Mouse (Mus musculus) frontal cortex, postnatal 14 days (tissue): ENCODE measurements around the gene Slc39a11.
"Not testable (repeated sequence)": the region's sequence is repeated elsewhere in the genome, so short reads cannot be mapped to it uniquely, and the experiment has no call there.

Experiments
- DNase-seq, 2 experiments: peaks; one replicate each; pipeline ENCODE4 v3.0.0; 2022; ENCODE audit warnings: low spot score in 2 of 2

Slc39a11 gene

GRCm38 (mm10) chr11:113667704-113668103, 17.8 kb upstream of the Slc39a11 start:
- DNase-seq: no peak

GRCm38 (mm10) chr11:113667122-113667521, 17.2 kb upstream of the Slc39a11 start:
- DNase-seq: no peak

GRCm38 (mm10) chr11:113666648-113667047, 16.8 kb upstream of the Slc39a11 start:
- no peak for DNase-seq

- no peak for DNase-seq
These were observed 16.3 kb upstream of the Slc39a11 start for GRCm38 (mm10) chr11:113666205-113666604.

GRCm38 (mm10) chr11:113664279-113664678, 14.4 kb upstream of the Slc39a11 start:
- no peak for DNase-seq

GRCm38 (mm10) chr11:113661835-113662351, 12.0 kb upstream of the Slc39a11 start:
- DNase-seq: no peak

GRCm38 (mm10) chr11:113660940-113661339, 11.1 kb upstream of the Slc39a11 start:
- DNase-seq: no peak

GRCm38 (mm10) chr11:113660213-113660612, 10.3 kb upstream of the Slc39a11 start:
- DNase-seq: not testable (repeated sequence)

GRCm38 (mm10) chr11:113658763-113659162, 8.9 kb upstream of the Slc39a11 start:
- DNase-seq: no peak

GRCm38 (mm10) chr11:113658319-113658718, 8.4 kb upstream of the Slc39a11 start:
- DNase-seq: no peak

- no peak for DNase-seq
These were observed 7.3 kb upstream of the Slc39a11 start for GRCm38 (mm10) chr11:113657221-113657620.

- DNase-seq: no peak
These were observed 6.6 kb upstream of the Slc39a11 start for GRCm38 (mm10) chr11:113656511-113656932.

- no peak for DNase-seq
These were observed 4.8 kb upstream of the Slc39a11 start for GRCm38 (mm10) chr11:113654561-113655270.

GRCm38 (mm10) chr11:113654105-113654504, 4.2 kb upstream of the Slc39a11 start:
- DNase-seq: no peak

GRCm38 (mm10) chr11:113652516-113652915, 2.6 kb upstream of the Slc39a11 start:
- DNase-seq: no peak

- no peak for DNase-seq
These were observed 2.0 kb upstream of the Slc39a11 start for GRCm38 (mm10) chr11:113651907-113652273.

GRCm38 (mm10) chr11:113651206-113651906, 1.5 kb upstream of the Slc39a11 start:
- no peak for DNase-seq

- no peak for DNase-seq
These were observed 1.1 kb downstream of the Slc39a11 start, which contains the start of gene Cog1 for GRCm38 (mm10) chr11:113648690-113649352. TSS of gene Cog1 (plus strand) at chr11:113649169.

- peak; percentile 66 to 76 for DNase-seq
These were observed 1.7 kb downstream of the Slc39a11 start for GRCm38 (mm10) chr11:113648152-113648551.

GRCm38 (mm10) chr11:113645181-113645580, 4.7 kb downstream of the Slc39a11 start:
- no peak for DNase-seq

- DNase-seq: no peak
These were observed 11.2 kb downstream of the Slc39a11 start for GRCm38 (mm10) chr11:113638680-113639079.

GRCm38 (mm10) chr11:113634699-113635121, 15.2 kb downstream of the Slc39a11 start:
- DNase-seq: no peak
